Mouse (Mus musculus): ENCODE data around the gene Fbxw21.
A peak's percentile ranks its signal among the peaks of the same experiment; 100 is the strongest.

The Fbxw21 gene

DNA sequence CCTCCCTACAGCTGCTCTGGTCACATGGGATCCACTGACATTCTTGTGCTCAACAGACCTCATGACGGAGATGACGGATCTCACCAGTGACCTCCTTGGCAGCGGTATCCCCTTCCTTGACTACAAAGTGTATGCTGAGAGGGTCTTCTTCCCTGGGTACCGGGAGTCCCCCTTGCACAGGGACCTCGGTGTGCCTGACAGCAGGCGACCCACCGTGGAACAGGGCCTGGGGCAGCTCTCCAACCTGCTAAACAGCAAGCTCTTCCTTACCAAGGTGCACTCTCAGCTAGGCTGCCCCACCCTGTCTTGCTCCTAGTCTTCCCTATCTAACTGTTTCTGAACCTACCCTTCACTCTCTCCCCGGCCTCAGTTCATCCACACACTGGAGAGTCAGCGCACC, 50.2 kb downstream of the Fbxw21 start:
- DNase-seq (ENCODE audit: low spot score) = no peak

GRCm38 (mm10) chr9:109111101-109111500, 50.7 kb downstream of the Fbxw21 start:
- DNase-seq (ENCODE audit: low spot score) = no peak

DNA sequence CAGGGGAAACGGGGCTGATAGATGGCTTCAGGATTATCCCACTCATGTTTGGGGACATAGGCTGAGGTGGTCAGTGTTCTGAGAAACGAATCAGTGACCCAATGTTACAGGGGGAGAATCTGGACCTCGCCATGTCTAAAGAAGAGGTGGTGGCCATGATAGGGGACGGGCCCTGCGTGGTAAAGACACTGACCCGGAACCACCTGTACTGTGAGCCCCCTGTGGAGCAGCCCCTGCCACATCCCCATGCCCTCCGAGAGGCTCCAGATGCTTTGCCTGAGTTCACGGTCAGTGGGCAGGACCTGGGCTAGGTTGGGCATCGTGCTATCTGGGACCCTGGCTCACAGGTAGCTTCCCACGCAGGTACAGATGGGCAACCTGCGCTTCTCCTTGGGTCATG, 51.6 kb downstream of the Fbxw21 start:
- no peak for DNase-seq (ENCODE audit: low spot score)

DNA sequence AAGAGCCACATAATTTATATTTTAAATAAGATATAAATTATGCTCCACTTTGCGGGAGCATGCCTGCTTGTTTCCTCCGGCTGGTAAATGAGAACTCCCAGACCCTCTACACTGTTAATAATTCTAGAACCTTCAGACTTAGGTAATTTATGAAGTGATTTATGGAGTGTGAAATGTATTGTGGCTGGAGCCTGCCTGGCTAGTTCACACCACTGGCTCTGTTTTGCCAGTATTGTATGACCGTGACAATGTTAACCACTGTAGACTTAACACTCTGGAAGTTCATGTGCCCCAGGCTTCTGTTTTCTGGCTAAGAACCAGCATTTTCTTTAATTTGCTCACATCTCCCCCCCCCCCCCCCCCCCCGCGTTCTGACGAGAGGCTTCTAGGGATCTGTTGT, 54.5 kb downstream of the Fbxw21 start:
- no peak for DNase-seq (ENCODE audit: low spot score)

GRCm38 (mm10) chr9:109105648-109106047, 56.2 kb downstream of the Fbxw21 start:
- DNase-seq (ENCODE audit: low spot score) = no peak

DNA sequence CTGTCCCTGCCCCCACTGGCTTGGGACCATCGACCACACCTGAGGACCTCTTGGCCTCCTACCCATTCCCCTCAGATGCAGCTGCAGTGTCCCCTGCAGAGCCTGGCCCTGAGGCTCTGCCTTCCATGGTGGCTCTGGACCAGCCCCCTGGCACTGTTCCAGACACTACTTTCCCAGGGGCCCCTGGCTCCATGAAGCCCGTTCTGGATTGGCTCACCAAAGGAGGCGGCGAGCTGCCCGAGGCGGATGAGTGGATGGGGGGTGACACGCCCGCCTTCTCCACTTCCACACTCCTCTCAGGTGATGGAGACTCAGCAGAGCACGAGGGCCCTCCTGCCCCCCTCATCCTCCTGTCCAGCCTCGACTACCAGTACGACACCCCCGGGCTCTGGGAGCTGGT, 56.8 kb downstream of the Fbxw21 start:
- no peak for DNase-seq (ENCODE audit: low spot score)

DNA sequence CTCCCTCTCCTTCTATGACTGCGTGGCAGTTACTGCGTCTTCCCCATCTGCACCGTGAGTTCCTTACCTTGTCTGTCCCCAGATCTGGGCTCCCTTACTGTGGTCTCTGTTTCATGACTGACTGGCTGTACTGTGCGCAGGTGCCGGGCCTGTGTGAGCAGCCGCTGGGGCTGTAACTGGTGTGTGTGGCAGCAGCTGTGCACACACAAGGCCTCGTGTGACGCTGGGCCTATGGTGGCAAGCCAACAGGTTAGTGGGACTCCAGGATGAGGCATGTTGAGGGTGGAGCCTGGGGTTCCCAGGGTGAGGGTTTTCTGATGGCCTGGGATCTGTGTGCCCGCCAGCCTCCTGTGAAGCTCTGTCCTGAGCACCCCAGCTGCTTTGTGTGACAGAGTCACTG, 57.8 kb downstream of the Fbxw21 start:
- DNase-seq (ENCODE audit: low spot score) = no peak

- DNase-seq (ENCODE audit: low spot score) = no peak
These were observed 58.6 kb downstream of the Fbxw21 start for GRCm38 (mm10) chr9:109103250-109103649.

DNA sequence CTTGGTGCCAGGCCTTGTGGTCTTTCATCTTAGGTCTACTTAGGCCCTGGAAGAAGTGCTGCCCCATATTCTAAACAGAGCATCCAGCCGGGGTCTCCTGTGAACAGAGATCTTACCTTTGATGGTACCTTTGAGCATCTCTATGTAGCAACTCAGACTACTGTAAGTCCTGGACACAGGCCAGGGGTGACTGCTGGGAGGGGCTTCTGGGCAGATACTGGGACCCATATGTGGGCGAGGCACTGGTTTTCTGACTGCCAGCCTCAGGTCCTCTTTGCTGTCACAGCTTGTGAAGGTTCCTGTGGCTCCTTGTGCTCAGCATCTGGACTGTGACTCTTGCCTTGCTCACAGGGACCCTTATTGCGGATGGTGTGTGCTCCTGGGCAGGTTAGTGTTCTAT, 59.3 kb downstream of the Fbxw21 start:
- no peak for DNase-seq (ENCODE audit: low spot score)

- DNase-seq (ENCODE audit: low spot score) = no peak
These were observed 59.9 kb downstream of the Fbxw21 start for GRCm38 (mm10) chr9:109101933-109102445.

DNA sequence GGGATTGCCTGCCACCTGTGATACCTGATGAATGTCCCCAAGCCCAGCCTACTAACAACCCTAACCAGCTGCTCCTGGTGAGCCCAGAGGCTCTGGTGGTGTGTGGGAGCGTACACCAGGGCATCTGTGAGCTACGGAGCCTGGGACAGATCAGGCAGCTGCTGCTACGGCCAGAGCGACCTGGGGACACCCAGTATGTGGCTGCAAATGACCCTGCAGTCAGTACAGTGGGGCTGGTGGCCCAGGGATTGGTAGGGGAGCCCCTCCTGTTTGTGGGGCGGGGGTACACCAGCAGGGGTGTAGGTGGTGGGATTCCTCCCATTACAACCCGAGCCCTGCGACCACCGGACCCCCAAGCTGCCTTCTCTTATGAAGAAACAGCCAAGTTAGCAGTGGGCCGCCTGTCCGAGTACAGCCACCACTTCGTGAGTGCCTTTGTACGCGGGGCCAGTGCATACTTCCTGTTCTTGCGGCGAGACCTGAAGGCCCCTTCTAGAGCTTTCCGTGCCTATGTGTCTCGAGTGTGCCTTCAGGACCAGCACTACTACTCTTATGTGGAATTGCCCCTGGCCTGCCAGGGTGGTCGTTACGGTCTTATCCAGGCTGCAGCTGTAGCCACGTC, 61.4 kb downstream of the Fbxw21 start:
- no peak for DNase-seq (ENCODE audit: low spot score)

DNA sequence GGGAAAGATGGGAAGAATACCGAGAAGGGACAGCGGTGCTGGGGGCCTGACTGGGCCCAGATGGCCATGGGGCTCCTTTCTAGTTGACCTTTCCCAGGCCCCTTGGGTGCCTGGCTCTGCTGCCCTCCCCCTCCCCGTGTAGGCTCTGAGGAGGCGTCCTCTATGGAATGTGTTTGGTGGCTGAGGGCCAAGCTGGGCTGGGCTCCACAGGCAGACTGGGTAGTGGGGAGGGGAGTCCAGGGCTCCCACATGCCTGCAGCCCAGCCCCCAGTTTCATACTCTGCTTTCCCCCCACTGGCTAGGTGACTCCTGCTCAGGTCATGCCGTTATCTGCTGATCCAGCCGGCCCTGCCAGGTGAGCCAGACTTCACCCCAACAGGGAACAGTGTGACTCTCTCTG, 62.9 kb downstream of the Fbxw21 start:
- no peak for DNase-seq (ENCODE audit: low spot score)

DNA sequence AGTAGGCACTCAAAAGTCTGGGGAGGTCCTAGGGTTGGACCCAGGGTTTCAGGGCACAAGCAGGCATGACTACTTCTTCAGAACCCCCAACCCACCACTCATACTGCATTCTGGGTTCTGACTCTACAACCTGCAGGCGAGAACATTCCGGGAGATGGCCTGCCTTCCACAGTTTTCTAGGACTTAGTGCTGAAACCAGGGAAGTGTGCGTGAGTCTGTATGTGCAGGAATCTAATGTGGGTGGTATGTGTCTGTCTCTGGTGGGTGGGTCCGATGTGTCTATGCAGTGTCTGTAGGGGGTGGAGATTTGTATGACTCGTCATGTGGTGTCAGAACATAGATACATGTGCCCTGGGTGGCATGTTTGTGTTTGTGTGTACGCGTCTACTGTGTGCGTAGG, 63.5 kb downstream of the Fbxw21 start:
- DNase-seq (ENCODE audit: low spot score) = no peak

GRCm38 (mm10) chr9:109097831-109098230, 64.0 kb downstream of the Fbxw21 start:
- peak; percentile 63 for DNase-seq (ENCODE audit: low spot score)

DNA sequence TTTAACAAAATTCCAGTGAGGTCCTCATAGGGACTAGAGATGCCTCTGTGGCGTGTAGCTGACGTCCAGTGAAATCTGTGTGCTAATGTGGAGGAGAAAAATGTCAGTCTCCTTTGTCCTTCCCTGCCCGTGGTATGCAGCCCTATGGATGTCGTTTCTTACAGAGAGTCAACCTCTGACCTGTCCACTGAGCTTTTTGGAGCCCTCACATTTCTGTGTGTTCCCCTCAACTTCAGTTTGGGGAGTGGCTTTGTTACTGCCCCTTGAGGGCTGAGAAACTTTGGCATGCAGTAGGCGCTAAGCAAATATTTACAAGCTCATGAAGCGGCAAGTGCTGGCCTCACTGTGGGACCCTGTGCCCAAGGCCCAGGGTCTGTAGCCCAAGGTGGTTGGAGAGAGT, 64.5 kb downstream of the Fbxw21 start:
- DNase-seq (ENCODE audit: low spot score) = no peak

- DNase-seq (ENCODE audit: low spot score) = no peak
These were observed 65.0 kb downstream of the Fbxw21 start for GRCm38 (mm10) chr9:109096856-109097255.

DNA sequence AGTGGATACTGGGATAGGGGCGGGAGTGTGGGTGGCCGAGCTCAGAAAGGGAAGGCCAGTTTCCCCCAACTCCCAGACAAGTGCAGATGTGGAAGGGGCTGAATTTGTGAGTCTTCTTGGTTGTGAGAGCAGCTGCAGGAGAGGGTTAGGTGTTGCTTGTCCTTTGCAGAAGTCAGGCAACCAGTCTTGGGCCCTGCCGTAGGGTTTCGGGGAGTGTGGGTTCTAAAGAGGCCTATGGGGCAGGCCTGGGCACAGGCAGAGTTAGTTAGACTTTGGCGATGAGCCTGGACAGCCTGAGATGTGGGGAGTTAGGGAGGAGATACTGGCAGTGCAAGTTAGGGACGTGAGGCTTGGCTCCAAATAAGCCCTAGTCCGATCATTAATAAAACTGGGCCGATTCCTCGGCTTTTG, 65.6 kb downstream of the Fbxw21 start:
- DNase-seq (ENCODE audit: low spot score) = no peak

- peak; percentile 35 for DNase-seq (ENCODE audit: low spot score)
These were observed 66.5 kb downstream of the Fbxw21 start, which contains the start of gene Plxnb1 for GRCm38 (mm10) chr9:109095137-109095982. TSS of gene Plxnb1 (plus strand) at chr9:109095389.

DNA sequence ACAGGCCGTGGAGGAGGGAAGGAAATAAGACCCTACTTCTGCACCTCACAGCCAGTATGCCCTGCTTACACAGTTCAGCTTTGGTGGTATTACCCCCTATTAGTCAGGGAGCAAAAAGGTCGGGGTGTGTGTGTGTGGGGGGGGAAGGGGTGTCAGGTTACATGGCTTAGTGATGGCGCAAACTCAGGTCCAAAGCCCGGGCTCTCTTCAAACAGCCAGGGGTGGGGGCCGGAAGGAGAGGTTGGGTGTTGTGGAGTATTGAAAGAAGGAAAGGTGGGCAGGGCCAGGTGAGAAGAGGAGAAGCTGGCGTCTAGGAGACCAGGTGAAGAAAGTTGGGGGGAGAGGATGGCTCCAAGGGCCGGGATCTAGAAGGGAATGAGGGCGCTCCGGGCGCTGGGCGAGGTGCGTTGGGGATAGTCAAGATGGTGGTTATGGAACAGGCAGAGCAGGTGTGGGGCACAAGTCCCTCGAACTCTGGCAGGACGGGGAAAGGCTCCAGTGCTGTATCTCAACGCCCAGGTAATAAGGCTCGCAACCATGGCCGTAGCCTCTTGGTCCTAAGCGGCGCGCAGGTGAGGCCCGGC, 67.2 kb downstream of the Fbxw21 start:
- DNase-seq (ENCODE audit: low spot score) = no peak

DNA sequence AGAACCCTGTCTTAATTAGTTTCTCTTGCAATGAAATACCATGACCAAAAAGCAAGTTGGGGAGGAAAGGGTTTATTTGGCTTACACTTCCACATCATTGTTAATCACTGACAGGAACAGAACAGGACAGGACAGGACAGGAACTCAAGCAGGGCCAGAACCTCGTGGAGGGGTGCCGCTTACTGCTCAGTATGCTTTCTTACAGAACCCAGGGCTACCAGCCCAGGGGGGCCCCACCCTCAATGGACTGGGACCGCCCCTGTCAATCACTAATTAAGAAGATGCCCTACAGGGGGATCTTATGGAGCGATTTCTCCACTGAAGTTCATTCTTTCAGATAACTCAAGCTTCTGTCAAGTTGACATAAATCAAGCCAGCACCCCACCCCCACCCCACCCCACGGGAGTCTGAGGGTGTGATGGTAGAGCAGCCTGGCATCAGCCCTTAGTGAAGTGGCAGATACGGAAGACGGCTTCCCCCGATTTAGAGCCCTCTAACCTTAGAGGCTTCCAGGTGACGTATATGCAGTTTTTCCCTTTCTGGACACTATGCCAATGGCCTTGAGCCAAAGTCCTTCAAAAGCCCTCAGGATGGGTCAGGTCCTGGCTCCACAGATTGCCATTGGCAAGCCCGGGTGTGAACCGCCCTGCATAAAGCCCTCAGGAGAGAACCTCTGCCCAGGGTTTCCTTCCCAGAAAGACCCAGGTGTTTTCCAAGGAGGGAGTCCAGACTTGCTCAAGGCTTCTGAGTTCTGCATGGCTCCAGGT, 67.9 kb downstream of the Fbxw21 start:
- DNase-seq (ENCODE audit: low spot score) = no peak

- DNase-seq (ENCODE audit: low spot score) = no peak
These were observed 69.0 kb downstream of the Fbxw21 start for GRCm38 (mm10) chr9:109092799-109093198.

DNA sequence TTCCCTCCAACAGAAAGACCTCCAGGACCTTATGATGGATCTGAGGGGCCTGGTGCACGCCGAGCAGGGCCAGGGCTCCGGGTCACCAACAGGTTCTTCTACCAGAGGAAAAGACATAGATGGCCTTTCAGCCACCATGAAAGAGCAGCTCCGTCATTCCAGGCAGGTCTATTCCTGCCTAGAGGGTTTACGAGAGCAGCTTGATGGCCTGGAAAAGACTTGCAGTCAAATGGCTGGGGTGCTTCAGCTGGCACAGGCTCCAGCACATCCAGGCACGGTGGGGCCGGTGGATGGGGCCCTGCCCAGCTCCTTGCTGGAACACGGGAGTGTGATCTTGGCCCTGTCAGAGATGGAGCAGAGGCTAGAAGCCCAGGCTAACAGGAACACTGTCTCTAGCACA, 70.0 kb downstream of the Fbxw21 start:
- DNase-seq (ENCODE audit: low spot score) = no peak

Data from left cerebral cortex, adult 11 months (tissue).